Mouse (Mus musculus): ENCODE measurements around the gene Tex45. TPM values are rescaled to one million over a fixed set of nuclear protein-coding genes. Genes with fewer than 3 reads are reported as not detected.
A peak's percentile ranks its signal among the peaks of the same experiment; 100 is the strongest.

Gene Tex45
- polyA plus RNA-seq (2012; fragmentation: generic; extraction: Trizol) = not detected

- H3ac ChIP-seq (ENCODE audit: control insufficient read depth, insufficient read length) = no peak within 1 kb of the TSS
- no peaks in the 10 kb centered on the region for H3K27me3 ChIP-seq (ENCODE audit: control insufficient read depth, insufficient read depth, insufficient read length)
- H3K36me3 ChIP-seq (ENCODE audit: control insufficient read depth, insufficient read depth) = no peaks in the 10 kb centered on the region
- H3K79me2 ChIP-seq (ENCODE audit: control insufficient read depth, insufficient read depth) = no peaks in the 10 kb centered on the region
- H3K4me3 ChIP-seq = no peak within 1 kb of the TSS
- no peak for TF ChIP-seq USF1 (IDR thresholded peaks at IDR 0.05; ENCODE audit: low read depth)
- no peak for TF ChIP-seq POLR2A (IDR thresholded peaks at IDR 0.05; ENCODE audit: insufficient read length, low read depth)
- TF ChIP-seq MYOD1 (IDR thresholded peaks at IDR 0.05; ENCODE audit: control insufficient read depth in 1 of 3, insufficient read length in 2 of 3, low read depth in 2 of 3) = no peak
- no peak within 1 kb of the TSS for H3K4me2 ChIP-seq (ENCODE audit: low read depth)
Observed at GRCm38 (mm10) chr8:3470562-3470961, at the start of gene Tex45. Gene Tex45, plus strand, starts transcription at chr8:3470862.

DNA sequence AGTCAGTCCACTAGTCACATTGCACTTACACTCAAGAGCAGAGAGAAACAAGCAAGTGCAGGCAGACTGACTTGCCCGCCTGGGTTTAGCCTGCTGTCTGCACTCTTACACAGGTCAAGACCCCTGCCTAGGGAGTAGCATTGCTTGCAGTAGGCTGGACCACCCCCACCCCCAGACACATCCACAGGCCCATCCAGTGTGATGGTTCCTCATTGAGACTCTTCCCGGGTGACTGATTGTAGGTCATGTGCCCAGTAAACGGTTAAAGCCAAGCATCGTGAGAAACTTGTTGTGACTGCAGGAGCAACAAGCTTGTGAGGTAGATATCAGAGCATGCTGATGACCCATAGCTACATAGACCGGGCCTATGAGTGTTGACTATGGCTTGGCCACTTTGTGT is 49.2 kb upstream of the Tex45 start:
- H3K36me3 ChIP-seq (ENCODE audit: control insufficient read depth, insufficient read depth) = no peaks in the 10 kb centered on the region
- peaks cover 14% of the 10 kb centered on the region for H3K79me2 ChIP-seq (ENCODE audit: control insufficient read depth, insufficient read depth)
- TF ChIP-seq CEBPB (IDR thresholded peaks at IDR 0.05; ENCODE audit: insufficient read depth, poor library complexity, severe bottlenecking) (no peak), E2F4 (IDR thresholded peaks at IDR 0.05; ENCODE audit: insufficient read depth) (no peak), MYOG (IDR thresholded peaks at IDR 0.05; ENCODE audit: control insufficient read depth in 1 of 3, insufficient read depth in 1 of 3, insufficient read length in 2 of 3, low read depth in 2 of 3) (no peak), POLR2A (IDR thresholded peaks at IDR 0.05; ENCODE audit: insufficient read length, low read depth) (no peak), TCF3 (IDR thresholded peaks at IDR 0.05; ENCODE audit: insufficient read length, low read depth) (no peak), SRF (IDR thresholded peaks at IDR 0.05; ENCODE audit: control insufficient read depth, insufficient read length, low read depth) (no peak), USF1 (IDR thresholded peaks at IDR 0.05; ENCODE audit: low read depth) (no peak), POLR2AphosphoS2 (IDR thresholded peaks at IDR 0.05; ENCODE audit: insufficient read length, low read depth) (no peak), MAX (IDR thresholded peaks at IDR 0.05; ENCODE audit: low read depth) (no peak), TCF12 (IDR thresholded peaks at IDR 0.05; ENCODE audit: insufficient read depth, poor library complexity, severe bottlenecking) (no peak), MYOD1 (IDR thresholded peaks at IDR 0.05; ENCODE audit: control insufficient read depth in 1 of 3, insufficient read length in 2 of 3, low read depth in 2 of 3) (no peak), REST (IDR thresholded peaks at IDR 0.05; ENCODE audit: insufficient read depth, insufficient read length) (no peak)
- no peak overlapping the region for H3K4me2 ChIP-seq (ENCODE audit: low read depth)
- H3K27me3 ChIP-seq (ENCODE audit: control insufficient read depth, insufficient read depth, insufficient read length) = no peaks in the 10 kb centered on the region
- no peak overlapping the region for H3K4me3 ChIP-seq
- H3ac ChIP-seq (ENCODE audit: control insufficient read depth, insufficient read length) = no peak overlapping the region

GRCm38 (mm10) chr8:3425217-3425616 is 45.4 kb upstream of the Tex45 start:
- no peaks in the 10 kb centered on the region for H3K36me3 ChIP-seq (ENCODE audit: control insufficient read depth, insufficient read depth)

GRCm38 (mm10) chr8:3426211-3426610 is 44.5 kb upstream of the Tex45 start:
- Histone ChIP-seq H3K4me2 (ENCODE audit: low read depth) (no peak overlapping the region), H3K36me3 (ENCODE audit: control insufficient read depth, insufficient read depth) (peaks cover 5% of the 10 kb centered on the region), H3K79me2 (ENCODE audit: control insufficient read depth, insufficient read depth) (no peaks in the 10 kb centered on the region), H3ac (ENCODE audit: control insufficient read depth, insufficient read length) (no peak overlapping the region), H3K4me3 (no peak overlapping the region), H3K27me3 (ENCODE audit: control insufficient read depth, insufficient read depth, insufficient read length) (no peaks in the 10 kb centered on the region)
- TF ChIP-seq CEBPB (IDR thresholded peaks at IDR 0.05; ENCODE audit: insufficient read depth, poor library complexity, severe bottlenecking) (no peak), REST (IDR thresholded peaks at IDR 0.05; ENCODE audit: insufficient read depth, insufficient read length) (no peak), SRF (IDR thresholded peaks at IDR 0.05; ENCODE audit: control insufficient read depth, insufficient read length, low read depth) (no peak), E2F4 (IDR thresholded peaks at IDR 0.05; ENCODE audit: insufficient read depth) (no peak), MYOD1 (IDR thresholded peaks at IDR 0.05; ENCODE audit: control insufficient read depth in 1 of 3, insufficient read length in 2 of 3, low read depth in 2 of 3) (no peak), USF1 (IDR thresholded peaks at IDR 0.05; ENCODE audit: low read depth) (no peak), TCF3 (IDR thresholded peaks at IDR 0.05; ENCODE audit: insufficient read length, low read depth) (no peak), MYOG (IDR thresholded peaks at IDR 0.05; ENCODE audit: control insufficient read depth in 1 of 3, insufficient read depth in 1 of 3, insufficient read length in 2 of 3, low read depth in 2 of 3) (no peak), POLR2A (IDR thresholded peaks at IDR 0.05; ENCODE audit: insufficient read length, low read depth) (no peak), TCF12 (IDR thresholded peaks at IDR 0.05; ENCODE audit: insufficient read depth, poor library complexity, severe bottlenecking) (no peak), MAX (IDR thresholded peaks at IDR 0.05; ENCODE audit: low read depth) (no peak), POLR2AphosphoS2 (IDR thresholded peaks at IDR 0.05; ENCODE audit: insufficient read length, low read depth) (no peak)

More at GRCm38 (mm10) chr8:3425217-3425616, 45.4 kb upstream of the Tex45 start:
- H3K4me3 ChIP-seq = no peak overlapping the region
- peaks cover 4% of the 10 kb centered on the region for H3K79me2 ChIP-seq (ENCODE audit: control insufficient read depth, insufficient read depth)
- TF ChIP-seq CEBPB (IDR thresholded peaks at IDR 0.05; ENCODE audit: insufficient read depth, poor library complexity, severe bottlenecking) = no peak
- no peak for TF ChIP-seq TCF12 (IDR thresholded peaks at IDR 0.05; ENCODE audit: insufficient read depth, poor library complexity, severe bottlenecking)
- no peak for TF ChIP-seq POLR2A (IDR thresholded peaks at IDR 0.05; ENCODE audit: insufficient read length, low read depth)
- TF ChIP-seq SRF (IDR thresholded peaks at IDR 0.05; ENCODE audit: control insufficient read depth, insufficient read length, low read depth) = no peak
- no peak for TF ChIP-seq TCF3 (IDR thresholded peaks at IDR 0.05; ENCODE audit: insufficient read length, low read depth)
- no peak for TF ChIP-seq MYOG (IDR thresholded peaks at IDR 0.05; ENCODE audit: control insufficient read depth in 1 of 3, insufficient read depth in 1 of 3, insufficient read length in 2 of 3, low read depth in 2 of 3)
- no peaks in the 10 kb centered on the region for H3K27me3 ChIP-seq (ENCODE audit: control insufficient read depth, insufficient read depth, insufficient read length)
- no peak overlapping the region for H3K4me2 ChIP-seq (ENCODE audit: low read depth)
- no peak overlapping the region for H3ac ChIP-seq (ENCODE audit: control insufficient read depth, insufficient read length)

DNA sequence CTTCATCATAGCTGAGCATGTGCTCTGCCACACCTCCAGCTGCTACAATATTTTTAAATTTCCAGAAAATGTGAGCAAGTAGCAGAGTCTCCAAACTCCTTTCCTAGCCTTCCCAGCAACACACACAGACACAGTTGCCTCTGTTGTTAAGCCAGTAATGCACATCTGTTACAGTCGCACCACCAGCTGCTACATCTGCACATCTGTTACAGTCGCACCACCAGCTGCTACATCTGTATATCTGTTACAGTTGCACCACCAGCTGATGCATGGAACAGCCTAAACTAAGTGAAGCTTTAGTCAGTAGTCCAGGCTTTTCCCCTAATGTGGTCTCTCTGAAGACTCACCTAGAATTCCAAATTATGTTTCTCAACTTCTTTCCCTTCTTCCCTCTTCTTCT is 42.2 kb upstream of the Tex45 start:
- Histone ChIP-seq H3K36me3 (ENCODE audit: control insufficient read depth, insufficient read depth) (peaks cover 10% of the 10 kb centered on the region), H3K4me3 (no peak overlapping the region), H3K79me2 (ENCODE audit: control insufficient read depth, insufficient read depth) (no peaks in the 10 kb centered on the region), H3ac (ENCODE audit: control insufficient read depth, insufficient read length) (no peak overlapping the region), H3K4me2 (ENCODE audit: low read depth) (no peak overlapping the region), H3K27me3 (ENCODE audit: control insufficient read depth, insufficient read depth, insufficient read length) (no peaks in the 10 kb centered on the region)
- peak in 2 of 3 experiments; percentile 6 to 53 for TF ChIP-seq MYOD1 (IDR thresholded peaks at IDR 0.05; ENCODE audit: control insufficient read depth in 1 of 3, insufficient read length in 2 of 3, low read depth in 2 of 3)
- no peak for TF ChIP-seq TCF12 (IDR thresholded peaks at IDR 0.05; ENCODE audit: insufficient read depth, poor library complexity, severe bottlenecking)
